ENCODE assay signal across 1 mouse cellular context in the genomic region with DNA sequence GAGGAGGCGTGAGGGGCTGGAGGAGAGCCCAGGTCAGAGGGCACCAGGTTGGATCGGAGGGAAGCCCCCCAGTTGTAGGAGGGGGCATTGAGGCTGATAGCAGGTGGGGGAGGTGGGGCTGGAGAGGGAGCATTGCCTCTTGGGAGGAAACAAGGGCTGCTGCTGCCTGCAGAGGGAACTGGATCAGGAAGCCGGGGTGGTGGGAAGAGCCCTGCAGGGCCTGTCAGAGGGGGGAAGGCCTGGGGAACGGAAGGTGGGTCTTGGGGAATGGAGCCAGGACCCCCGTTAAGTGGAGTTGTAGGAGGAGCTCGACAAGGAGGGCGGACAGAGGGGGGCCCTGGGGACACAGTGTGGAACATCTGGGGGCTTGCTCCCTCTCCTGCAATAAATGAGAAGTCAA.
A peak's percentile ranks its signal among the peaks of the same experiment; 100 is the strongest.
TF ChIP-seq lines count a peak whose summit lies in the region.

No protein-coding gene starts in this region.

TF ChIP-seq in MEL, 35 proteins besides CTCF, POLR2A, EP300 and RAD21:
- TF ChIP-seq GABPA (IDR thresholded peaks at IDR 0.05; ENCODE audit: low read depth, low read length) (no peak), SIN3A (IDR thresholded peaks at IDR 0.05; ENCODE audit: low read length) (no peak), E2F4 (IDR thresholded peaks at IDR 0.05; ENCODE audit: borderline replicate concordance, low read depth, low read length) (no peak), BHLHE40 (IDR thresholded peaks at IDR 0.05; ENCODE audit: borderline replicate concordance, low read depth, low read length) (no peak), RCOR1 (IDR thresholded peaks at IDR 0.05; ENCODE audit: low read depth, low read length) (no peak), MAZ (IDR thresholded peaks at IDR 0.05; ENCODE audit: low read depth, low read length) (peak; percentile 32; the same call in 1 of the 2 replicates), KAT2A (conservative IDR thresholded peaks at IDR 0.05; ENCODE audit: low read depth, low read length) (no peak), MAFK (IDR thresholded peaks at IDR 0.05; ENCODE audit: borderline replicate concordance, low read depth, low read length) (no peak), POLR2AphosphoS5 (IDR thresholded peaks at IDR 0.05; ENCODE audit: borderline replicate concordance, low read depth, low read length) (no peak), TCF12 (IDR thresholded peaks at IDR 0.05; ENCODE audit: low read depth, low read length) (no peak), UBTF (IDR thresholded peaks at IDR 0.05; ENCODE audit: borderline replicate concordance, insufficient read depth, low read depth, low read length) (no peak), SMC3 (IDR thresholded peaks at IDR 0.05; ENCODE audit: low read depth, low read length) (no peak), ZMIZ1 (IDR thresholded peaks at IDR 0.05; ENCODE audit: low read depth, low read length) (0 out of 2 replicates have a peak, but pooled peaks have one; percentile 52), MEF2A (IDR thresholded peaks at IDR 0.05; ENCODE audit: extremely low read depth, insufficient replicate concordance, low read depth, low read length, poor library complexity, severe bottlenecking) (no peak), ZC3H11A (IDR thresholded peaks at IDR 0.05; ENCODE audit: low read depth, low read length) (no peak)
